Mouse (Mus musculus) embryonic fibroblast, embryonic 13.5 days (primary cell): ENCODE measurements around the gene Zbtb49.

Source experiments
- CTCF ChIP-seq: IDR thresholded peaks from 2 replicates; pipeline ENCODE4 v1.5.1; 2011; ENCODE audit warnings: mild to moderate bottlenecking, control low read depth, low read length, moderate library complexity, borderline replicate concordance; ENCODE audit not compliant: insufficient read depth
- POLR2A ChIP-seq: IDR thresholded peaks from 2 replicates; pipeline ENCODE4 v1.6.1; 2011; ENCODE audit warnings: low read depth, mild to moderate bottlenecking, control low read depth, low read length, moderate library complexity

DNA sequence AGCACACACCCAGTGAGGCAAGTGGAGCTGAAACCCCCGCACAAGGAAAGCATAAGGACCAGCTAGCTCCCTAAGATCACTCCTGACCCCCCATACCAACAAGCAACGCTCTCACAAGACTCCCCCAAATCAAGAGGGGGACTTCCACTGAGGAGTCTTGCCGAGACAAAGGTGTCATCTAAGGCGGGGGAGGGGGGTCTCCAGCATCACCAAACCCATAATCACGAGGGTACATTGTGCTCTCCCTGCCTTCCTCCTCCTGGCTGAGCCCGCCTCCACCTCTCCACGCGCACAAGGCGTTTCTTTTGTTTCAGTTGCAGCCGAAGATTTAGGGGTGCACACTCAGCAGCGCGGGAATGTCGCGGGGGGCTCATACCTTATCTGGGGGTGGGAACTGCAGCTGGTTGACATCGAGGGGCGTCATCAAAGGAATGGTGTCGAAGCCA is 61.7 kb downstream of the Zbtb49 start:
- TF ChIP-seq CTCF (no peak), POLR2A (no peak)
